8 mouse cellular contexts compared by ENCODE assay signal in the genomic region with DNA sequence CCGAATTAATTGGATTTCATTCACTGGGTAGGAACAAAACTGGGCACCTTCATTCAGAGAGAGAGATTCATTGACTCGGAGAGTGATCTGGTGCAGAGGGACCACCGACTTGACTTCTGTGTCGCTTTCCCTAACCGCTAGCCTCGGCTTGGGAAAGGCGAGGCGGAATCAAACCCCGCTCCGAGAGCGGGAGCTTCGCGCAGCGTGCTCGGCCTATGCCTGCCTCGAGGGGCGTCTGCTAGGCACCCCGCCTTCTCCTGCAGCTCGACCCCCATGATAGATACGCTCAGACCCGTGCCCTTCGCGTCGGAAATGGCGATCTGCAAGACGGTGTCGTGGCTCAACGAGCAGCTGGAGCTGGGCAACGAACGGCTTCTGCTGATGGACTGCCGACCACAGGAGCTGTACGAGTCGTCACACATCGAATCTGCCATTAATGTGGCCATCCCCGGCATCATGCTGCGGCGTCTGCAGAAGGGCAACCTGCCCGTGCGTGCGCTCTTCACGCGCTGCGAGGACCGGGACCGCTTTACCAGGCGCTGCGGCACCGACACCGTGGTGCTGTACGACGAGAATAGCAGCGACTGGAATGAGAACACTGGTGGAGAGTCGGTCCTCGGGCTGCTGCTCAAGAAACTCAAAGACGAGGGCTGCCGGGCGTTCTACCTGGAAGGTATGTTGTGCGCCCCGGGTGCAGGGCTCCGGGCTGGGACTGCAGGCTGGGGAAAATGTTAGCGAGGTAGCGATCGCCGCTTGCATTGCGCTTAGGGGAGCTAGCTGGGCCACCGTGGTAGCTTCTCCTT. TPM values are rescaled to one million over a fixed set of nuclear protein-coding genes. Genes with fewer than 3 reads are reported as not detected.
DNase-seq lines count a peak whose midpoint lies in the region; ATAC-seq lines count a peak whose summit lies in the region.

No protein-coding gene starts in this region.

- H3K4me2 ChIP-seq in forebrain, embryonic 13.5 days, result peak overlapping the region; percentile 87
- peak overlapping the region; percentile 89 for H3K4me2 ChIP-seq in intestine, embryonic 15.5 days (replicated peaks)
- peak overlapping the region; percentile 70 for H3K4me2 ChIP-seq in liver, embryonic 13.5 days
- peak overlapping the region; percentile 93 for H3K4me2 ChIP-seq in neural tube, embryonic 13.5 days

- H3K36me3 ChIP-seq in forebrain, embryonic 13.5 days (ENCODE audit: poor library complexity, severe bottlenecking), result no peaks in the 10 kb centered on the region
- H3K36me3 ChIP-seq in intestine, embryonic 15.5 days, result no peaks in the 10 kb centered on the region
- H3K36me3 ChIP-seq in liver, embryonic 13.5 days, result peaks cover 6% of the 10 kb centered on the region; the same call in 1 of the 2 replicates
- no peaks in the 10 kb centered on the region for H3K36me3 ChIP-seq in neural tube, embryonic 13.5 days

- H3K4me1 ChIP-seq in forebrain, embryonic 13.5 days, result peaks cover 60% of the 10 kb centered on the region
- H3K4me1 ChIP-seq in intestine, embryonic 15.5 days (replicated peaks), result peaks cover 10% of the 10 kb centered on the region; the same call in 1 of the 2 replicates
- H3K4me1 ChIP-seq in liver, embryonic 13.5 days (replicated peaks), result peaks cover 22% of the 10 kb centered on the region
- H3K4me1 ChIP-seq in neural tube, embryonic 13.5 days (replicated peaks), result peaks cover 67% of the 10 kb centered on the region

- H3K9ac ChIP-seq in forebrain, embryonic 13.5 days, result peak overlapping the region; percentile 70
- peak overlapping the region; percentile 61 for H3K9ac ChIP-seq in intestine, embryonic 15.5 days
- H3K9ac ChIP-seq in liver, embryonic 13.5 days, result peak overlapping the region; percentile 74
- H3K9ac ChIP-seq in neural tube, embryonic 13.5 days, result peak overlapping the region; percentile 86

- peak; percentile 37 for DNase-seq in layer of hippocampus, adult 11-12 months (ENCODE audit: low spot score)
- DNase-seq in layer of hippocampus, adult 9-10 months (ENCODE audit: low spot score), result no peak
- peak; percentile 55 for DNase-seq in adrenal gland, postnatal 14 days
- no peak for DNase-seq in liver, embryonic 13.5 days
- DNase-seq in thymus, postnatal 4 days, result peak; percentile 75

- H3K27ac ChIP-seq in forebrain, embryonic 13.5 days, result peak overlapping the region; percentile 90
- peak overlapping the region; percentile 98 for H3K27ac ChIP-seq in intestine, embryonic 15.5 days
- peak overlapping the region; percentile 81 for H3K27ac ChIP-seq in liver, embryonic 13.5 days
- H3K27ac ChIP-seq in neural tube, embryonic 13.5 days (replicated peaks), result peak overlapping the region; percentile 94

- H3K27me3 ChIP-seq in forebrain, embryonic 13.5 days, result peaks cover 46% of the 10 kb centered on the region
- H3K27me3 ChIP-seq in intestine, embryonic 15.5 days (replicated peaks), result no peaks in the 10 kb centered on the region
- peaks cover 60% of the 10 kb centered on the region for H3K27me3 ChIP-seq in liver, embryonic 13.5 days
- H3K27me3 ChIP-seq in neural tube, embryonic 13.5 days, result peaks cover 25% of the 10 kb centered on the region; the same call in 1 of the 2 replicates

- peak overlapping the region; percentile 65 for H3K4me3 ChIP-seq in forebrain, embryonic 13.5 days
- H3K4me3 ChIP-seq in intestine, embryonic 15.5 days (replicated peaks), result peak overlapping the region; percentile 70
- peak overlapping the region; percentile 65 for H3K4me3 ChIP-seq in liver, embryonic 13.5 days (replicated peaks)
- H3K4me3 ChIP-seq in neural tube, embryonic 13.5 days, result peak overlapping the region; percentile 64

- H3K9me3 ChIP-seq in forebrain, embryonic 13.5 days (replicated peaks), result no peaks in the 10 kb centered on the region
- H3K9me3 ChIP-seq in intestine, embryonic 15.5 days, result no peaks in the 10 kb centered on the region
- no peaks in the 10 kb centered on the region for H3K9me3 ChIP-seq in liver, embryonic 13.5 days (replicated peaks)
- H3K9me3 ChIP-seq in neural tube, embryonic 13.5 days, result no peaks in the 10 kb centered on the region

- under 1% methylated on average over 66 of the region's 66 CpGs for WGBS in forebrain, embryonic 13.5 days
- under 1% methylated on average over 66 of the region's 66 CpGs for WGBS in intestine, embryonic 15.5 days
- under 1% methylated on average over 66 of the region's 66 CpGs for WGBS in liver, embryonic 13.5 days (ENCODE audit: insufficient replicate concordance)
- WGBS in neural tube, embryonic 13.5 days, result under 1% methylated on average over 66 of the region's 66 CpGs

- ATAC-seq in forebrain, embryonic 13.5 days, result peak; percentile 39
- ATAC-seq in intestine, embryonic 15.5 days, result peak; percentile 21
- peak; percentile 6; the same call in 1 of the 2 replicates for ATAC-seq in liver, embryonic 13.5 days (ENCODE audit: low read depth)
- peak; percentile 66 for ATAC-seq in neural tube, embryonic 13.5 days (ENCODE audit: low read depth)

RNA-seq across cellular contexts. Expression of a gene that starts 0.6 kb away (rescaled TPM):
- total RNA-seq in adrenal gland, postnatal 14 days (2021), result 112 and 113 TPM in 2 replicates
- polyA plus RNA-seq in forebrain, embryonic 13.5 days (2015; fragmentation: Nextera tagmentation; extraction: Ambion mirVana), result 24.9 and 26.8 TPM in 2 replicates
- 33.5 and 38.1 TPM in 2 replicates for polyA plus RNA-seq in intestine, embryonic 15.5 days (2015; fragmentation: Nextera tagmentation; extraction: Ambion mirVana)
- 12.3 and 13.7 TPM in 2 replicates for polyA plus RNA-seq in liver, embryonic 13.5 days (2015; fragmentation: Nextera tagmentation; extraction: Ambion mirVana)
- polyA plus RNA-seq in neural tube, embryonic 13.5 days (2015; fragmentation: Nextera tagmentation; extraction: Ambion mirVana), result 23.4 and 29.9 TPM in 2 replicates

Comparison
In these comparisons a context has a peak if more than half of its experiments do, and no peak if none do; other contexts are left out.
1. DNase-seq: peak in layer of hippocampus, adult 11-12 months (single experiment), adrenal gland, postnatal 14 days (single experiment) and thymus, postnatal 4 days (single experiment); none in layer of hippocampus, adult 9-10 months (single experiment) and liver, embryonic 13.5 days (single experiment).
2. ATAC-seq: peak in every context shown above with its lines; median percentile 66 in neural tube, embryonic 13.5 days; 39 in forebrain, embryonic 13.5 days; 21 in intestine, embryonic 15.5 days; 6 in liver, embryonic 13.5 days.
3. Peak in every context shown above with its lines, with median percentiles within 50 percentile points of each other: H3K27ac ChIP-seq, H3K4me2 ChIP-seq, H3K4me3 ChIP-seq and H3K9ac ChIP-seq.